In genomic region chr5:144243901-144244487, GRCm38 (mm10) we compare ENCODE assay signal across 8 mouse cellular contexts. TPM values are rescaled to one million over a fixed set of nuclear protein-coding genes. Genes with fewer than 3 reads are reported as not detected.
DNase-seq lines count a peak whose midpoint lies in the region; ATAC-seq and TF ChIP-seq lines count a peak whose summit lies in the region.

Gene Bri3, plus strand, starts transcription at chr5:144244437.

- no peaks in the 10 kb centered on the region for H3K36me3 ChIP-seq in kidney, embryonic 14.5 days (ENCODE audit: control insufficient read depth, insufficient read depth, low read length)
- H3K36me3 ChIP-seq in intestine, postnatal 0 days (ENCODE audit: control insufficient read depth, insufficient read depth) = no peaks in the 10 kb centered on the region
- H3K36me3 ChIP-seq in midbrain, embryonic 10.5 days = no peaks in the 10 kb centered on the region

- intact Hi-C loops in gastrocnemius, postnatal 36 days (cut with DNase I) = no loop called here

- H3K27ac ChIP-seq in kidney, embryonic 14.5 days (ENCODE audit: low read depth, low read length) = no peak within 1 kb of the TSS
- H3K27ac ChIP-seq in intestine, postnatal 0 days (ENCODE audit: low read depth, low read length) = no peak within 1 kb of the TSS
- no peak within 1 kb of the TSS for H3K27ac ChIP-seq in midbrain, embryonic 10.5 days (replicated peaks)

- no peak within 1 kb of the TSS for H3K4me3 ChIP-seq in kidney, embryonic 14.5 days (ENCODE audit: low read length)
- H3K4me3 ChIP-seq in intestine, postnatal 0 days (ENCODE audit: low read depth, low read length) = no peak within 1 kb of the TSS
- H3K4me3 ChIP-seq in midbrain, embryonic 10.5 days = no peak within 1 kb of the TSS

- H3K9me3 ChIP-seq in kidney, embryonic 14.5 days (ENCODE audit: control insufficient read depth, low read length) = no peaks in the 10 kb centered on the region
- no peaks in the 10 kb centered on the region for H3K9me3 ChIP-seq in intestine, postnatal 0 days (ENCODE audit: control insufficient read depth)
- no peaks in the 10 kb centered on the region for H3K9me3 ChIP-seq in midbrain, embryonic 10.5 days (replicated peaks)

- no peak within 1 kb of the TSS for H3K4me2 ChIP-seq in kidney, embryonic 14.5 days (replicated peaks; ENCODE audit: low read depth, low read length)
- H3K4me2 ChIP-seq in intestine, postnatal 0 days (replicated peaks; ENCODE audit: low read depth) = no peak within 1 kb of the TSS

- H3K9ac ChIP-seq in kidney, embryonic 14.5 days (ENCODE audit: low read depth, low read length) = no peak within 1 kb of the TSS
- H3K9ac ChIP-seq in intestine, postnatal 0 days (ENCODE audit: low read depth, low read length) = no peak within 1 kb of the TSS

- peaks cover 6% of the 10 kb centered on the region; the same call in 1 of the 2 replicates for H3K4me1 ChIP-seq in kidney, embryonic 14.5 days (ENCODE audit: control insufficient read depth, insufficient read depth, low read length)
- peaks cover 16% of the 10 kb centered on the region for H3K4me1 ChIP-seq in intestine, postnatal 0 days (replicated peaks; ENCODE audit: control insufficient read depth, insufficient read depth, low read length)
- H3K4me1 ChIP-seq in midbrain, embryonic 10.5 days = no peaks in the 10 kb centered on the region

- 91% methylated on average over 7 of the region's 7 CpGs for WGBS in kidney, embryonic 14.5 days
- WGBS in intestine, postnatal 0 days = 80% methylated on average over 7 of the region's 7 CpGs
- WGBS in midbrain, embryonic 10.5 days = 93% methylated on average over 7 of the region's 7 CpGs

- ATAC-seq in kidney, embryonic 14.5 days (ENCODE audit: low FRiP score, low TSS enrichment) = no peak
- no peak for ATAC-seq in intestine, postnatal 0 days

- no peak for TF ChIP-seq CTCF in intestine, postnatal 0 days (IDR thresholded peaks at IDR 0.05; ENCODE audit: low read depth)

- H3K27me3 ChIP-seq in kidney, embryonic 14.5 days (ENCODE audit: control insufficient read depth, insufficient read depth, low read length) = no peaks in the 10 kb centered on the region
- H3K27me3 ChIP-seq in intestine, postnatal 0 days (replicated peaks; ENCODE audit: control insufficient read depth, insufficient read depth, low read length) = no peaks in the 10 kb centered on the region
- H3K27me3 ChIP-seq in midbrain, embryonic 10.5 days (ENCODE audit: low read depth, poor library complexity, severe bottlenecking) = no peaks in the 10 kb centered on the region

- no peak for DNase-seq in kidney, postnatal 10 days
- DNase-seq in adrenal gland, postnatal 25 days = no peak
- DNase-seq in gastrocnemius, postnatal 36 days = no peak
- DNase-seq in midbrain, embryonic 10.5 days (ENCODE audit: low spot score) = no peak
- DNase-seq in T-cell, adult 2 months (ENCODE audit: low spot score) = no peak
- no peak for DNase-seq in spleen, postnatal 4 days (ENCODE audit: low spot score in 2 of 2)

RNA-seq across cellular contexts. Expression of gene Bri3, which starts in this region (rescaled TPM):
- polyA plus RNA-seq in kidney, embryonic 14.5 days (2014; fragmentation: Nextera tagmentation; extraction: Ambion mirVana) = 136 and 148 TPM in 2 replicates
- total RNA-seq in adrenal gland, postnatal 25 days (2021) = 110 and 114 TPM in 2 replicates
- total RNA-seq in gastrocnemius, postnatal 36 days (2021) = 10 to 100 TPM; 33.8 to 35.6 TPM
- 313 and 341 TPM in 2 replicates for polyA plus RNA-seq in intestine, postnatal 0 days (2015; fragmentation: Nextera tagmentation; extraction: Ambion mirVana)
- polyA plus RNA-seq in midbrain, embryonic 10.5 days (2016; fragmentation: Nextera tagmentation; extraction: Ambion mirVana) = 116 and 117 TPM in 2 replicates
